Mouse (Mus musculus) ES-E14 (cell line): ENCODE measurements at regions not wholly inside any gene's neighbourhood (a gene's known extent, or its start where the extent isn't known, plus 50 kb on each side); places are given as distances from the start of the nearest gene placed in this dataset.

ENCODE experiments used
- HCFC1 ChIP-seq: IDR thresholded peaks from 2 replicates; pipeline ENCODE4 v1.6.1; 2012; ENCODE audit warnings: low read length, inconsistent platforms, borderline replicate concordance; ENCODE audit not compliant: insufficient read depth
- MAFK ChIP-seq: IDR thresholded peaks from 2 replicates; pipeline ENCODE4 v1.6.1; 2014; ENCODE audit warnings: mild to moderate bottlenecking, low read depth, low read length, inconsistent platforms; ENCODE audit not compliant: insufficient read depth
- ZC3H11A ChIP-seq: IDR thresholded peaks from 2 replicates; pipeline ENCODE4 v1.6.1; 2012; ENCODE audit warnings: low read depth, mild to moderate bottlenecking, inconsistent platforms, low read length, borderline replicate concordance
- ZNF384 ChIP-seq: IDR thresholded peaks from 2 replicates; pipeline ENCODE4 v1.6.1; 2012; ENCODE audit warnings: low read depth, low read length, inconsistent platforms

- TF ChIP-seq MAFK (no peak), ZNF384 (no peak), ZC3H11A (no peak), HCFC1 (no peak)
Observed at GRCm38 (mm10) chrX:22249016-22249415, 504.1 kb upstream of the Gm28269 start.
